Mouse (Mus musculus) cerebral cortex, adult 2 months (tissue): ENCODE results near the gene Odf3b.

ENCODE experiments used
- WGBS: fragments of 180-500 bp; shearing (Covaris S2); methylation state at CpG from one replicate; pipeline ENCODE4 v1.1.7; 2018; 5-methylcytosine and 5-hydroxymethylcytosine counted together

The Odf3b gene

DNA sequence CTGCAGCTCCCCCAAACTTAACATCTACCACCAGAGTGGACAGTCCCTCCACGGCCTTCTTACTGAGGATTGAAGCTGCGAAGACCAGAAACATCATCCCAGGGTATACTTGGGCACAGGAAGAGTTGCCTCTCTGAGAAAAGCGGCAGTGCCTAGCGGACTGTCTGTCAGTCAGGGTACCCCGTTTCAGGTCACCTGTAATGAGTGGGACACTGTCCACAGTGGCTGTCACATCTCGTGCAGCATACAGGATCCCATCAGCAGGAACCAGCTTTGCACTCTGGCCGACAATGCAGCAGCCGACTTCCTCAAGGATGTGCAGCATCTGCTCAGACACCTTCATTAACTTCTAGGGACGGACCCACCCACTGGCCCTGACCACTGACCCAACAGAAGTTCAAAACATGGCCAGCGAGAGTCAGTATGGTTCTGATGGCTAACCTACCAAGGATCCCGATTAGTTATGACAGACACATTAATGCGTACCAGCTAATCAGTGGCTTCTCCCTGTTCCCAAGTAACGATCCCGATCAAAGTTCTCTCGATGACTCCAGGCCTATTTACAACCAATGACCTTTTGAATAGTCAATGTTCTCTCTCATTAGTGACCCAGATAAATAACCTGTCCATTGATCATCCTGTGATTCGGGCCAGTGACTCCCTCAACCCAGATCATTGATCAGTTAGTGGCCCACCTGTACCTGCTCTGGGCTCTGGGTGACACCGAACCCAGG is 4.1 kb downstream of the Odf3b start:
- 92% methylated on average over 17 of the region's 17 CpGs for WGBS

DNA sequence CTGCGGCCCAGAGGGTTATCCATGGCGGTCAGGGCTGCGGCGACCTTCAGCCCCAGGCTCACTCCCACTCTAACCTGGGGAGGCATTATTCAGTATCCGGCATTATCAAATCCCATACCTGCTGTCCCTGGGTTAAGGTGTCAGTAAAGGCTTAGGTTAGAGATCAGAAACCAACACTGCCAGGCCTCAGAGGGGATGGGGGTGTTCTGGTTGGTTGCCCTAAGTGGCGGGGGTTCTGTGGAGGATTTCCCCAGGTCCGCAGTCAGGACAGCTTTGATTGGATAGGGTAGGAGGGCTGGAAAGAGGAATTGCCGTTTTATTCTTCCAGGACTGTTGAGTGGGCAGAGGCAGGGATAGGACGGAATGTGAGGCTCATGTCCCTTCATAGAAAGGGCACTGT is 4.7 kb downstream of the Odf3b start:
- WGBS, result 44% methylated on average over 9 of the region's 9 CpGs

DNA sequence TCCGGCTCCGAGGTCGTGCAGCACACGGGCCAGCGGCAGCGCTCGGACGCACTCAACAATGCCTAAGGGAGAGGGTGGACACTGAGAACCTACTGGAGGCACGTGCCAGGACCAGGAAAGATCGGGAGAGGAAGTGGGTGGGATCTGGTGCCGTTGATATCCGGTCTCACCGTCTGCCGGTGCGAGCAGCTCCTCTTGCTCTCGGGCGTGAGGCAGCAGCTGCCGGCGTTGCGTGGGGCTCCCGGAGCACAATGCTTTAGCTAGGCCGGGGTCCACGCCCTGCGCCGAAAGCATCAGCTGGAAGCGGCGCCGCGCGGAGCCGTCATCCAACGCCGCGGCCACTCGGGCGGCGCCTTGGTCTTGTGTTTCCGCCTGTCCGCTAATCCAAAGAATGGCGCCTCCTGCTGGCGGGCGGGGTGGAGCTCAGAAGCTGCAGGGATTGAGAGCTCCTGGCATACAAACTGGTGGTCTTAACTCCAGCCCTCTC is 5.3 kb downstream of the Odf3b start, which contains the start of gene Sco2:
Gene Sco2 (minus strand): TSS at position 85 of the 487 bp plus-strand sequence.
- WGBS, result under 1% methylated on average over 42 of the region's 42 CpGs

DNA sequence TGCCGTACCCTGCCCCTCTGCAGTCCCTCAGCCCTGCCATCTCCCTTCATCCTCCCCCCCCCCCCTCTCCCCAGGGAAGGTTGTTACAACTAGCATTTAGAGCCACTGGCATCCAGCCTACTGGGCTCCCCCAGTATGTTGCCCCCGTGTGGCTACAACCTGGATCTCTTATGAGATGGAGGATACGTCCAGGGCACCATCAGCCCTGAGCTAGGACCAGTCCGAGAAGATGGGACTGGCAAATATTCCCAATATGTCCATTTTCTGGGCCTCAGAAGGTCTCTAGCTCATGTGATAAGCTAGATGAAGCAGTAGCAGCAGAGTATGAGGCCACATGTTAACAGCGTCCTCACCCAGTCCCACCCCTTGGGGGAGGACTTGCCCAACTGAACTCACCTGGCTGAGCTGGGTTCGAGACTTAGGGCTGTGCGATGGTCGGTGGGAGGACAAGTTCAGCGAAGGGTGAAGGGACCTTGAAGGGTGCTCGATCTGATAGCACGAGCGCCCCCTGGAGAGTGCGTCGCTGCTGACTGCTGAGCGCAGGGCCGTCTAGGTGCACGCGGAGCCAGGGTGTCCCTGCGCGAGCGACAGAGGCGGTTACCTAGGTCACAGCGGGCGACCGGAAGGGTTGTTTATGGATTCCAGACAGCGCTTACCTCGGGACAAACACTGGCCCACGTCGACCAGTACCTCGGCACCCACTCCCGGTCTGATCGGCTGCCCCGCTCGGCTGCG is 5.9 kb downstream of the Odf3b start:
- WGBS, result under 1% methylated on average over 35 of the region's 35 CpGs

DNA sequence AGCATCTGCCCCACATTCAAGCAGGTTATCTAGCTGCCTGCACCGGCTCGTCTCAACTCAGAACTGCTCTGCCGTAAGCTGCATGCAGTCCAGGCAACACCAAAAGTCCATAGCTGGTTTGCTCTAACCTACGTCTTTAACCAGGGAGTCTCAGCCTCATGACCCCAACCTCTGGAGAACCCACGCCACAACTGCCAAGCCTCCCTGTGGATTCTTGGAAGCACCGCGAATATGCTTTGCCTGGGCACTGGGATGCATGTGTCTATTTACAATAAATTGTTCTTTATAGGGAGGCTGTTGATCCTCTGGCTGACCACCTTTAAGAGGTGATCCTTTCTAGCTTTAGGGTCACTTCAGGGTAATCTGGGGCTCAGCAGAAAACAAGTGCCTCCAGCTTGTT is 6.5 kb downstream of the Odf3b start:
- 77% methylated on average over 7 of the region's 7 CpGs for WGBS

DNA sequence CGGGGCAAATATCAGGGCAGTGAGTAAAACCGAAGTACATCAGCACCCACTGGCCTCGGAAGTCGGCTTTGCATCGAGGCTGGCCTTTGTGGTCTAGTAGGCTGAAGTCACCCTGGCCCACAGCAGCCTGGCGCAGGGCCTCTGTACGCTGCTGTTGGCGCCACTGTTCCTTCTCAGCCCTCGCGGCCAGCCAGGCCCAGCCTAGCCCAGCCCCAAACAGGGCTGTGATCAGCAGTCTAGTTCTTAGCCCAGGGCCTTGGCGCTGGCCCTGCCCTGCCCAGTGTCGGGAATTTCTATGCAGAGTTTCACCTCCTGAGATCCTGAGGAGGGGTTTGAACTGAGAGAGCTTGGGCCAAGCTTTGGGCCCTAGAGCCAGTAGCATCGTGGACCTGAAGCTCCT is 7.0 kb downstream of the Odf3b start:
- 83% methylated on average over 13 of the region's 13 CpGs for WGBS

DNA sequence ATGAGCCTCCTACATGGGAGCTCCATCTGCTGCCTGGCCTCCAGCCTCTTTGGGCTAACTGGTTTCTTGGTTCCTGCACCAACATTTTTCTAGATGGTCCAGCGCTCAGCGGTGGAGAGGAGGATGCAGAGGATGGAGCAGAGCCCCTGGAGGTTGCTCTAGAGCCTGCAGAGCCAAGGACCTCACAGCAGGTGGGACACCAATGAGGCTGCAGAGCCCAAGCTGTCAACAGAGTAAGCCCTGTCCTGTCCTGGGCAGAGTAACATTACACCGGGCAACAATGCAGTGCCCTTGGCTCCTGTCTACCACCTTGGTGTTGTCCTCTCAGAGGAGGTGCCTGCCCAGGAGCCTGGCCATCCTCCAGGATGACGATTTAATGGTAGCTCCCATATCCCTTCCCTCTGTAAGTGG is 13.9 kb downstream of the Odf3b start:
- 91% methylated on average over 4 of the region's 4 CpGs for WGBS

DNA sequence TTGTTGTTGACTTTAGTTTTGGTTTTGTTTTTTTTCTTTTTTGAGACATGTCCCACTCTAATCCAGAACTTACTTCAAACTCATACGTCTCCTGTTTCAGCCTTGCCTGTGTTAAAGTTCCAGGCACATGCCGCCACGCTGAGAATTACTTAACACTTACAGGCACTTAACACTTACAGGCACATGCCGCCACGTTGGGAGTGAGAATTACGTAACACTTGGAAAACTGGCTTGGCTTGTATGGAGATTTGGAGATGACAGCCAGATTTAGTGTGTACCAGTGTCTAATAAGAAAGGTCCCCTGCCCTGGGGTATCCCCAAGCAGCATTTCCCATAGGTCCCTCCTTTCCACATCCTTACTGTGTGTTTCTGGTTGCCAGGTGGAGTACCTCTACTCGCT is 16.0 kb downstream of the Odf3b start:
- 70% methylated on average over 7 of the region's 7 CpGs for WGBS

DNA sequence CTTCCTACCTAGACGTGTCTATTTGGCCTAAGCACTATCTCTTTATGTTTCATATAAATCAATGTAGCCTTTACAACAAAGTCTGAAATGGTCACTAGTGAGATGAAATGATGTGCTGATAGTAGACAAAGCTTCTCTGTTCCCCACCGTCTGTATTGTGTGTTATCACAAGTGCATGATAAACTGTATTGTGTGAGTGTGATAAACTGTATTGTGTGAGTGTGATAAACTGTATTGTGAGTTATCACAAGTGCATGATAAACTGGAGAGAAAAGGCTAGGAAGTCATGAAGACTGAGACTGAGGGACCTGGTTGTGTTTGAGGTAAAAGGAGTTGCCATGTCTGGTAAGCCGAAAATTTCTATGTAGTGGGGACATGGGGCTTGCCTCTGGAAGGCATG is 20.3 kb downstream of the Odf3b start:
- 86% methylated on average over 3 of the region's 3 CpGs for WGBS

DNA sequence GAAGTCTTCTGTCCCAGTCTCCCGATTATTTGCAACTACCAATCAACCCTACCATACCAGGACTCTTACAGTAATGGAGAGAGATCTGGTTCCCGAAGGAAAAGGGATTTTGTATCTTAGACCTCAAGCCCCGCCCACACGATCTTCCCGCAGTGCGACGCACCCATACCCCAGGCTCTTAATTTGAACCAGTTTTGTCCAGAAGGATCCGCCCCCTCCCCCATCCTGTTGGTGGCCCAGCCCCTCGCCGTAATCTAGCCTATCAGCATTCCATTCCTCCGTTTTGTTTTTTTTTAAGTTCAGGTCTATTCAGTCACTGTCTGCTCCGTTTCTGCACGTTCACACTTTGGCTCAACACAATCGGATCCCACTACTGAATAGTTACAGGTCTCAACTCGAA is 22.7 kb downstream of the Odf3b start:
- under 1% methylated on average over 15 of the region's 15 CpGs for WGBS

DNA sequence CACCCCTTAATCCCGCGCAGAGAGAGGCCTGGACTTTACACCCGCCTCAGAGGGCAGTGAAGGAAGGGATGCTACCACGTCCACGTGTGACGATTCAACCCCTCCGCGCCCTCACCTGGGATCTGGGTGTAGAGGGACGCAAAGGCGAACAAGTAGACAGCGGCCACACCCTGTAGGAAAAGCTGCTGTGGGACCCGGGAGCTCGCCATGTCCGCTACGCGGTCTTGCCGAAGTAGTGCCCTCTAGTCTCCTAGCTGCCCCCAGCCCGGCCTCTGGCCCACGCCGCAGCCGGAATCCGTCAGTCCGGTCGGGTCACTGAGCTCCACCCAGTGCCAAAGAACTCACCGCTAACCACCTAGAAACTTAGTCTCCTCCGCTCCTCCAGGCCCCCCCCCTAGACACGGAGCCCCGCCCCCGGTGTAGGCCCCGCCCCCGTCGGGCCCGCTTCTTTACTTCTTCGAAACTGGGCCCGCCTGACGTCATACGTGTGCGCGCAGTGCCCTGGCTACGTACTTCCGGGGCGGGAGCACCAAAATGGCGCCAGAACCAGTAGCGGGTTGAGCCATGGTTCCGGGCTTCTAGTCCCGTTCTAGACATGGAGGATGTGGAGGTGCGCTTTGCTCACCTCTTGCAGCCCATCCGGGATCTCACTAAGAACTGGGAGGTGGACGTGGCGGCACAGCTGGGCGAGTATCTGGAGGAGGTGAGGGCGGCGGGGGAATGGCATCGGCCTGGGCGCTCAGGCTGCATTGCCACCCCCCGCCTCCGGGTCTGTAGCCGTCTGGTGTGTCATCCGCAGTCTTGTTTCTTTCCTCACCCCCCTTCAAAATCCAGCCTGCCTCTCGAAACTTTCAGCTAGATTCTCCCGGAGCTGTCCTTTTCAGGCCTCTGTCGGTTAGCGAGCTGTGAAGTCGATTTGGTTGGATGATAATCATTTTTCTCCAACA is 23.6 kb downstream of the Odf3b start, which contains the start of the genes Lmf2 and Ncaph2:
Gene Lmf2 (minus strand): TSS at position 419 of the 947 bp plus-strand sequence.
Gene Ncaph2 (plus strand): TSS at position 479 of the 947 bp plus-strand sequence.
- under 1% methylated on average over 64 of the region's 64 CpGs for WGBS

DNA sequence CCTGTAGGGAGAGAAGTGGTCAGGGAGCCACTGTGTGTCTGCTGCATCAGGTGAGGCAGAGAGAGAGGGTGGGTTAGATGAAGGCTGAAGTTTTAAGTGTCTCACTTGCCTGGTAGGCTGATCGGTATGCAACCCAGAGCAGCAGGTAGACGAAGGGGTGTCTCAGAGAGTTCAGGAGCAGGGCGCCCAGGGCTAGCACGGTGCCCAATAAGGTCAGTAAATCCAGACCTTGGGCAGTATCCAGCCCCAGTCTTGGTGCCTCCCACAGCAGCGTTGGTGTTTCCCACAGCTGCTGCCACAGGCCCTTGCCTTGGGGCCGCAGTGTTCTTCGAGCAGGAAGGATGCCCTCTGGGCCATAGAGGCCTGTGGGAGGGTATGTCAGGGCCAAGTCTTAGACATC is 24.6 kb downstream of the Odf3b start:
- 72% methylated on average over 7 of the region's 7 CpGs for WGBS

DNA sequence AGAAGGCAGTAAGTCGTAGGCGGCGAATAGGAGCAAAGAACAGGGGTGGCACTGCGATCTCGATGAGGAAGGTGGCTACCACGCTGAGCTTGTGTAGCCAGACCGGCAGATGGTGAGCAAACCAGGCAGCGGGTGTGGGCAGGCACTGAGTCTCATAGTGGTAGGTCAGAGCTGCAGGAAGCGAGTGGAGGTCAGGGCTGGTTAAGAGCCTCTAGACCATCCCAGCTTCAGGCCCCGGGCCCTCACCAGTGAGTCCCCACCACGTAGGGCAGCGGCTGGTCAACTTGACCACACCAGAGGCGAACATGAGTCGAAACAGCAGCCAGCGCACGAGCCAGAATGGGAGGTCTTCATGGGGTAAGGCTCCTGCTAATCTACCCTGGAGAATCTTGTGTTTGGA is 25.2 kb downstream of the Odf3b start:
- 92% methylated on average over 16 of the region's 16 CpGs for WGBS

DNA sequence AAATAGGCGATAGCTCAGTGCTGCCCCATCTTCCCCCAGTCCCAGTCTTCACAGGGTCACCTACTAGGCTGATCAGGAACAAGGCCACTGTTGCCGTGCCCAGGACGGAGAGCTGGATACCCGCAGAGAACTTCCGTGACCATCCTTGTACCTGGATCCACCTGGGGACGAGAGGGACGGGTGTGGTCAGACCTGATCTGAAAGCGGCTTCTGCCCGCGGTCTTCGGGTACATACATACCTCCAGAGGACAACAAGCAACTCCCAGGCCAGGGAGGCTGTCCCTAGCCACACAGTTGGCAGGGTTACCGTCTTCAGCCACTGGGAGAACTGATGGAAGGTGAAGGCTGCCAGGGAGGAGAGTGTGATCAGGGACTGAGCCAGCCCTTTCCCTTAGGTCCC is 26.3 kb downstream of the Odf3b start:
- WGBS, result 96% methylated on average over 12 of the region's 12 CpGs

DNA sequence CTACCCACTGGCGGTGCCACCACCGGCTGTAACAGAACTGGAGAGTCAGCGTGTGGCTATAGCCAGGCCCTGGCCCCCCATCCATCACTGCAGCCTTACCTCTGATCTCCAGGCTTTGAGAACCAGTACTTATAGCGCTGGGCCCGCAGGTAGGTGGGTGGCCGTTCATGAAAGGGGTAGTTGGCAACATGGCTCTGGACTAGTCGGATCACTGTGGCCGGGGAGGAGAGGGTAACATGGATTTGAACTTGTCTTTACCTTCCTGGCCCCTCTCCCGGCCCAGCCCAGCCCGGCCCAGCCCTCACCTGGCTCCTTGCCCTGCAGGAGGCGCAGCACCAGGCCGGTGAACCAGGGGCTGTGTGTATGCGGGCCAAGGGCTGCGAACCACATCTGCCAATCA is 27.0 kb downstream of the Odf3b start:
- 93% methylated on average over 14 of the region's 14 CpGs for WGBS

DNA sequence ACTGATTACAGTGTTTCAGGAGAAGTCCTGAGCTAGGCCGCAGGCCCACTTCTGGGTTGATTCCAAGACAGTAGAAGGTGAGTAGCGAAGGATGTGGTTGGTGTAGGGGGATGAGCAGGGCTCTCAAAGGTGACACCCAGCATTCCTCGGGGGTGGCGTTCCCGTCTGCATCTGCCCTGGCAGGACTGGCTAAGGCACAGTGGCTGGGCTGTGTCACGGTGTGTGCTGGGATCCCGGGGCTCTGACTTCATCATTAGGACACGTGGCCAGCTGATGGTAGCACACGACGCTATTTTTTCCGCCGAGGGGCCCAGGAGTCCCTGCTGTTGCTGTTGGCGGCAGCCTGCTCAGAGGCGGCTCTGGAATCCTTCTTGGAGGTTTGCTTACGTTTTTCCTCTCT is 27.8 kb downstream of the Odf3b start:
- WGBS, result 87% methylated on average over 15 of the region's 15 CpGs

DNA sequence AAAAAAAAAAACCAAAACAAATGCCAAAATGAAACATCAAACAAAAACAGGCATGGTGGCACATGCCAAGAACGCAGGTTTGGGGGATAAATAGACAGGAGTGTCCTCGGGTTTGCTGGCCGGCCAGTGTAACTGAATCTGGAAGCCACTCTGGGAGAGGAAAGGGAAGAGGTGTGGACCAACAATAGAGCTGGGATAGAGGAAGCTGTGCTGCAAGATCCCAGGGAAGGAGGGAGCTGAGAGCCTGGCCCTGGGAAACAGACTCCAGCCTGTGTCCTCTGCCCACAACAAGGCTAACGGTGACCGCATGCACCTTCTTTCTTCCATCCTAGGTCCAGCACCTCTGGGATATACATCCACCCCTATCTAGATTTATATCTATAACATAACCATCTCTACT is 28.6 kb downstream of the Odf3b start:
- WGBS, result 80% methylated on average over 5 of the region's 5 CpGs

DNA sequence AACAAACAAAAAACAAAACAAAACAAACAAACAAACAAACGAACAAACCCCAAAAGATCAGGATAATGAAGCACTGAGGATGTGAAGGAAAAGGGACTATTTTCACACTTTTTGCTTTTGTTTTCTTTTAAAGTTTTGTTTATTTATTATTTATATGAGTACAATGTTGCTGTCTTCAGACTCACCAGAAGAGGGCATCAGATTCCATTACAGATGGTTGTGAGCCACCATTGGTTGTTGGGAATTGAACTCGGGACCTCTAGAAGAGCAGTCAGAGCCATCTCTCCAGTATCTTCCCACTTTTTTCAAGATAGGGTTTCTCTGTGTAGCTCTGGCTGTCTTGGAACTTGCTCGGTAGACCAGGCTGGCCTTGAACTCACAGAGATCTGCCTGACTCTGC is 35.8 kb downstream of the Odf3b start:
- WGBS, result 90% methylated on average over 3 of the region's 3 CpGs

DNA sequence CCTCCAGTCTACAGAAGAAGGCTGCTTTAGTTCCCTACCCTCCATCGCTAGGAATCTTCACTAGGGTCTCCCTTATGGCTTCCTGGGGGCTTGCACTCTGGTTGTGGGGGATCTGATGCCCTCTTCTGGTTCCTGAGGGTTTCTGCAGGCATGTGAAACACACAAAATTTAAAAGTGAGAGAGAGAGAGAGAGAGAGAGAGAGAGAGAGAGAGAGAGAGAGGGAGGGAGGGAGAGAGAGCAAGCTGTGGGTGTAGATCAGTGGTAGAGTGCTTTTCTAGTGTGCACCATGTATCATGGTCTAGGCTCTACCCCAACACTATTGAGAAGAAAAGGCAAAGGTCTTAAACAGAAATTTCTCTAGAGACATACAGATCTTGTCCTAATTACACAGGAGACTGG is 37.4 kb downstream of the Odf3b start:
- 50% methylated on average over 1 of the region's 1 CpGs for WGBS

DNA sequence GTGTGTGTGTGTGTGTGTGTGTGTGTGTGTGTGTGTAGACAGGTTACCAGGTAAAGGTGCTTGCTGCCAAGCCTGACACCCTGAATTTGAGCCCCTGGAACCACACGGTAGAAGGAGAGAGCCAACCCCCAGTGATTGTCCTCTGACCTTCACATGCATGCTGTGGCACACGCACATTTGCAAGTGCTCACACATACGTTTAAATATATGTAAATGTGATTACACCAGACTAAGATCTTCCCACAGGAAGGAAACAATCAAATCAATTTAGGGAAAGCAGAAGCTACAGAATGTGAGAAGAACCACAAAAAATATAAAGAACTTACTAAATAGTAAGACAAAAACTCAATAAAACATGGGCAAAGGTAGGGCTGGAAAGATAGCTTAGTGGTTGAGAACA is 38.9 kb downstream of the Odf3b start:
- WGBS, result 75% methylated on average over 3 of the region's 3 CpGs

DNA sequence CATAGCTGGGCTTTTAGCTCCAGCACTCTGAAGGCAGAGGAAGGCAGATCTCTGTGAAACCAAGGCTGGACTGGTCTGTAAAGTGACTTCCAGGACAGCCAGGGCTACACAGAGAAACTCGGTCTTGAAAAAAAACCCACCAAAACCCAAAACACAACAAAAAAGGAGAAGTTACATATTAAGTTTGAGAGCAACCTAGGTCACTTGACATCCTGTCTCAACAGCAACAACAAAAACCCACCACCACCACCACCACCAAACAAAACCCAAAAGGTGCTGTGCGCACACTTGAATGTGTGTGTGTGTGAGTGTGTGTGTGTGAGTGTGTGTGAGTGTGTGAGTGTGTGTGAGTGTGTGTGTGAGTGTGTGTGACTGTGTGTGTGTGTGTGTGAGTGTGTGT is 39.4 kb downstream of the Odf3b start:
- 85% methylated on average over 2 of the region's 2 CpGs for WGBS

DNA sequence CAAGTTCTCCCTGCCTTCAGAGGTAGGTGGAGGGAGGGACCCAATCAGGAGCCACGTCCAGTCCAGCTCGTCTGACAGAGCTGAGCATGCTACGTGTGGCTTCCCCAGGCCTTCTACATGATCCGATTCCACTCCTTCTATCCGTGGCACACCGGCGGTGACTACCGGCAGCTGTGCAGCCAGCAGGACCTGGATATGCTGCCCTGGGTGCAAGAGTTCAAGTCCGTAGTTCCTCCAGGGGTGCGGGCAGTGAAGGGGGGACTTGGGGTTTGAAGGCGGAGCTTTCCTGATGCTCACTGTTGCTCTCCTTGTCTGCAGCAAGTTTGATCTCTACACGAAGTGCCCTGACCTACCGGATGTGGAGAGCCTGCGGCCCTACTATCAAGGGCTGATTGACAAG is 42.7 kb downstream of the Odf3b start:
- 88% methylated on average over 14 of the region's 14 CpGs for WGBS
